Mouse (Mus musculus): ENCODE measurements around the gene Tex12. TPM values are rescaled to one million over a fixed set of nuclear protein-coding genes. Genes with fewer than 3 reads are reported as not detected.

Tex12 gene
- total RNA-seq (2017) = not detected in 2 replicates

GRCm38 (mm10) chr9:50561145-50561917 lies at the start of gene Tex12:
TSS of gene Tex12 (minus strand) at chr9:50561325.
- no peak for ATAC-seq (replicated peaks; ENCODE audit: low read depth, poor library complexity, severe bottlenecking)

- no peak for ATAC-seq (replicated peaks; ENCODE audit: low read depth, poor library complexity, severe bottlenecking)
Observed at GRCm38 (mm10) chr9:50604338-50604737, 43.2 kb upstream of the Tex12 start.

GRCm38 (mm10) chr9:50603998-50604324 lies 42.8 kb upstream of the Tex12 start:
- no peak for ATAC-seq (replicated peaks; ENCODE audit: low read depth, poor library complexity, severe bottlenecking)

- peak; percentile 96 for ATAC-seq (replicated peaks; ENCODE audit: low read depth, poor library complexity, severe bottlenecking)
Observed at GRCm38 (mm10) chr9:50603189-50603997, 42.3 kb upstream of the Tex12 start, which contains the start of the genes Sdhd and Timm8b. TSS of gene Sdhd (minus strand) at chr9:50603812. TSS of gene Timm8b (plus strand) at chr9:50603910.

GRCm38 (mm10) chr9:50602055-50602845 lies 41.1 kb upstream of the Tex12 start:
- no peak for ATAC-seq (replicated peaks; ENCODE audit: low read depth, poor library complexity, severe bottlenecking)

GRCm38 (mm10) chr9:50601536-50601935 lies 40.4 kb upstream of the Tex12 start:
- no peak for ATAC-seq (replicated peaks; ENCODE audit: low read depth, poor library complexity, severe bottlenecking)

- ATAC-seq (replicated peaks; ENCODE audit: low read depth, poor library complexity, severe bottlenecking) = no peak
Observed at GRCm38 (mm10) chr9:50596973-50597372, 35.8 kb upstream of the Tex12 start.

- ATAC-seq (replicated peaks; ENCODE audit: low read depth, poor library complexity, severe bottlenecking) = no peak
Observed at GRCm38 (mm10) chr9:50594794-50595417, 33.8 kb upstream of the Tex12 start.

- peak; percentile 76 for ATAC-seq (replicated peaks; ENCODE audit: low read depth, poor library complexity, severe bottlenecking)
Observed at GRCm38 (mm10) chr9:50593544-50593943, 32.4 kb upstream of the Tex12 start.

- no peak for ATAC-seq (replicated peaks; ENCODE audit: low read depth, poor library complexity, severe bottlenecking)
Observed at GRCm38 (mm10) chr9:50592955-50593354, 31.8 kb upstream of the Tex12 start.

GRCm38 (mm10) chr9:50590856-50591518 lies 29.9 kb upstream of the Tex12 start:
- ATAC-seq (replicated peaks; ENCODE audit: low read depth, poor library complexity, severe bottlenecking) = peak; percentile 54

- ATAC-seq (replicated peaks; ENCODE audit: low read depth, poor library complexity, severe bottlenecking) = no peak
Observed at GRCm38 (mm10) chr9:50586955-50587354, 25.8 kb upstream of the Tex12 start.

GRCm38 (mm10) chr9:50585145-50585818 lies 24.2 kb upstream of the Tex12 start:
- no peak for ATAC-seq (replicated peaks; ENCODE audit: low read depth, poor library complexity, severe bottlenecking)

GRCm38 (mm10) chr9:50580370-50580769 lies 19.2 kb upstream of the Tex12 start:
- ATAC-seq (replicated peaks; ENCODE audit: low read depth, poor library complexity, severe bottlenecking) = no peak

- no peak for ATAC-seq (replicated peaks; ENCODE audit: low read depth, poor library complexity, severe bottlenecking)
Observed at GRCm38 (mm10) chr9:50569599-50570525, 8.7 kb upstream of the Tex12 start.

- no peak for ATAC-seq (replicated peaks; ENCODE audit: low read depth, poor library complexity, severe bottlenecking)
Observed at GRCm38 (mm10) chr9:50567881-50568280, 6.8 kb upstream of the Tex12 start.

GRCm38 (mm10) chr9:50567372-50567771 lies 6.2 kb upstream of the Tex12 start:
- ATAC-seq (replicated peaks; ENCODE audit: low read depth, poor library complexity, severe bottlenecking) = peak; percentile 29; the same call in 1 of the 2 replicates

GRCm38 (mm10) chr9:50565940-50566339 lies 4.8 kb upstream of the Tex12 start:
- ATAC-seq (replicated peaks; ENCODE audit: low read depth, poor library complexity, severe bottlenecking) = no peak

Measured in common myeloid progenitor, adult 5-6 weeks (primary cell).